Mouse (Mus musculus) layer of hippocampus, postnatal 36 days (tissue): ENCODE results near the gene Cyp2s1. TPM values are rescaled to one million over a fixed set of nuclear protein-coding genes. Genes with fewer than 3 reads are reported as not detected.

ENCODE experiments used
- DNase-seq, 2 experiments: peaks; one replicate each; pipeline ENCODE4 v3.0.0; 2022
- microRNA-seq, 2 experiments: library from miRNA; unstranded; fragments of <30 nt; microRNA quantifications; one replicate each; pipeline ENCODE4 v1.2.0; 2021
- total RNA-seq, 2 experiments: library from RNA; stranded (reverse); gene quantifications; 2 replicates each; pipeline ENCODE4 v1.2.3; 2021

Gene Cyp2s1
- total RNA-seq, 2 experiments from 2014 or later, result 1.8 to 2.3 TPM

DNA sequence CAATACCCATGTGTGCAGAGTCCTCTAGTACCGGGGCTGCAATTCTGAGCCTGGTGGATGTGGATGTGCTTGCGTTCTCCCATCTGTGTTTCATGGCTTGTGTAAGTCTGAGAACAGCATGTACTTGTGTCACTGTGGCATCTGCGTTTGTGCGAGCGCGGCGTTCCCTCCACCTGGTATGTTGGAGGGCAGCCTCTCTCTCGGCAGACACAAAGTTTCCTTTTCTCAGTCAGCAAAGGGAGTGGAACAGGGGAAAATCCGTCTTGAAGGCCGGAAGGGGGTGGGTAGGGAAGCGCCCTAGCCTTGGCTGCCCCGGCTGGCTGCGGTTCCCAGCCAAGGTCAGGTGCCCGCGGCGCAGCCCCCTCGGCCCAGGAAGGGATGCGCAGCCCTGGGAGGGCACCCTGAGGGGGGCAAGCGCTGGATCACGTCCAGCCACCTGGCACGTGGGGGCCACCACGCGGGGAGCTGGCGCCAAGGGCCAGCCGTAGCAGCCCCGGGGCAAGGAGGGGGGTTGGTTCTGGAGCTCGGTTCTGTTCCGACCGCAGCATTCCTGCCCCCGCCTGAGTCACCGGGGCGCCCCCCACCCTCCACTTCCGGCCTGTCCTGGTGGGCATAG, 35.3 kb downstream of the Cyp2s1 start:
- DNase-seq, result peak; percentile 78 to 80

DNA sequence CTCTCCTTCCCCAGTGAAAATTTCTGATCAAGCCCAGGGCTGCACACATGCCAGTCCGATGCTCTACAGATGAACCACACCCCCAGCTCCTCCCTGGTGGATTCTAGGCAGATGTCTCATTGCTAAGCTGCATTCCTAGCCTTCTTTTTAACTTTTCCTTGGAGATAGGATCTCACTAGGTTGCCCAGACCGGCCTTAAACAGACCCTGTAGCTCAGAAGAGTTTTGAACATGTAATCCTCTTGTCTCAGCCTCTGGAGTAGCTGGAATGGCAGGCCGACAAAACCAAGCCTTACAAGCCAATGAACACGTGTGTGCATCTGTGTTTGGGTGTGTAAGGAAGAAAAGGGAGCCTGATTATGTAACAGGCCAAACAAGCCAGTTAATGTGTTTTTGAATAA, 36.0 kb downstream of the Cyp2s1 start:
- peak in 1 of 2 experiments; percentile 19 for DNase-seq

DNA sequence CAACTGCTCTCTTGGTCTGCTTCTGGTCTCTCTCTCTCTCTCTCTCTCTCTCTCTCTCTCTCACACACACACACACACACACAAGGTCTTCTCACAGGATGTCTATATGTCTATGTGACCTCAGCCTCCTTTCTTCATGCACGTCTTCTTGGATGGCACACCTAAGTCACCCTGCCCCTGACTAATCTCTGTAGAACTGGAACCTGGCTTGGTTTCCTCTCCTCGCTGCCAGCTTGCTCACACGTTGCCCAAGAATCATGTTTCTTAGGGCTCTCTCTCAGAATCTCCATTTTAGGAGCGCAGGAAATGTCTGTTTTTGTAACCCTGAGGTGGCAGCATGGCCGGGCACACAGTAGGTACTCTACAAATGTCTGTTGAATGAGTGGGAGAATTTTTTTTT, 36.7 kb downstream of the Cyp2s1 start:
- DNase-seq, result no peak

DNA sequence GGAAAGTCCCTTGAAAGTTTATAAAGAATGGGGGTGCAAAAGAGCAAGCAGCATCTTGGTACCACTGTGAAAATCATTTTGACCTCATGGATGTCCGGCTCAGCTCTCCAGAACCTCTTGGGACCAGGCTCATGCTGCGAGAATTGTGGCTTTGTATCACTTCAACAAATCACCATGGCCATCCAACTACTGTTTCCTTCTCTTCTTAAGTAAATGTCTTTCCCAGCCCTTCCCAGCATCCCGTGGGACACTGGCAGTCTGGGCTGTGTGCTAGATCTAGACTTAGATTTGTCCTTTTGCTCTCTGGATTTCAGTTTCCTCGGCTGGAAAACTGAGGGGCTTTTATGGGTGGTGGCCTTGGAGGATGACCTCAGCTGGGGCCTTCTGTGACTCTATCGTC, 48.5 kb downstream of the Cyp2s1 start:
- no peak for DNase-seq

DNA sequence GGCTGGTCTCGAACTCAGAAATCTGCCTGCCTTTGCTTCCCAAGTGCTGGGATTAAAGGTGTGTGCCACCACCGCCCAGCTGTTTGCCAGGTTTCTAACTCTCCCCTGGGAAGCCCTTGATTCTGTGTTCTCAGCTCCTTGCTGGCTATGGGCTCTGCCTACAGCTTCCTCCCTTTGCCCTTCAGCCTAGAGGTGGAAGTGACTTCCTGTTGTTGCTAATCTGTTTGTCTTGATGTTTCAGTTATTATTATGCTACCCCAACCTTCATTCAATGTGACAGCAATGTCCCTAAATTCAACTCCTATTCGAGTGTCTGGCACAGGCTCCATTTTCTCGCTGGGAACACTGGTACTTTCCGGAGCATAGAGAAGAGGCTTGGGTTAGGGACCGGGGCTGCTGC, 50.6 kb downstream of the Cyp2s1 start:
- DNase-seq, result no peak

DNA sequence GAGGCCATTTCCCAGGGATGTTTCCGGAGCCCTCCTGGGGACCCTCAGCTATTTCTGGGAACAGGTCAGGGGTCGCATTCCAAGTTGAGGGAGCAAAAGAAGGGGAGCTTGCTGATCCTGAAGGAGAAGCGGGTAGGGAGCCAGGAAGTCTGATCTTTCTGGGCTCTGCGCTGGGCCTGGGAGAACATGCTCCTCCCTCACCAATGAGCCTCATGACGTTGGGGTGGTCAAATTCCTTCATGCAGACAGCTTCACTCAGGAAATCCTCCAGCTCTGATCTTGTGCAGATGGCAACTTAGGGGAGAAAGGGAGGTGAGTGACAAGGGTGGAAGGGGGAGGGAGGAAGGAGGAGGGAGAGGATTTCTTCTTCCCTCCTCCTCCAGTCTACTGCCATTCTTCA, 52.5 kb downstream of the Cyp2s1 start:
- no peak for DNase-seq

DNA sequence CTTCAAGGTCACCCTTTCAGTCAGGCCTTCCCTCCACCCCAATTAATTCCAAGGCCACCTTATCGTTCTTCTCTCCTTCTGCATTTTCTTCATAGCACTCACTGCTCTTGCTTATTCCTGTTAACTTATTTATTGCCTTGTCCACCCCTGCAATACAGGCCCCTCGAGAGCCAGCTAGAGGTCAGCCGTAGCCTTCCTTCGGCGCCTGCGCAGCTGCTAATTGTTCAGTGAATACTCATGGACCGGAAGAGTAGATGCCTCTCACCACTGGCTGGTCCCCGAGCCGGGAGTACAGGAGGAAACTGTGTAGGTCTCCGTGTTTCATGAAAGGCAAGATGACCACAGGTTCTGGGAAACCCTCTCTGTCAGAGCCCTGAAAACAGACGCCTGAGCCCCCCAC, 53.0 kb downstream of the Cyp2s1 start:
- DNase-seq, result no peak

DNA sequence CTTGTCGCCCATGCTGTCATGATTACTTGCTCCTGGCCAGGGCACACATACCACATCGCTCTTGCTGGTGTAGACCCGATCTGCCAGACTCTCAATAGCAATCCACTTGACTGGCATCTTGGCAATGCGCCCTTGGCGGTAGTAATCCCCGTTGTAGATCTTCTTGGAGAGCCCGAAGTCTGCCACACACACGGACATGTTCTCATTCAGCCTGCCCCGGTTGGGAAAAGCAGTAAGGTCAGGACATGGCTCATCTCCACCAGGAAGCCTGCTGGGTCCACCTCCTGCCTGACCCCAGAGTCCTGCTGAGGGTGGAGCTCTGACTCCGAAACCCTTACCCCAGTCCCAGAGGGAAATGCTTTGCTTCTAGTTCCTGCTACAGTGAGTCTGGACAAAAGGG, 55.4 kb downstream of the Cyp2s1 start:
- DNase-seq, result no peak

DNA sequence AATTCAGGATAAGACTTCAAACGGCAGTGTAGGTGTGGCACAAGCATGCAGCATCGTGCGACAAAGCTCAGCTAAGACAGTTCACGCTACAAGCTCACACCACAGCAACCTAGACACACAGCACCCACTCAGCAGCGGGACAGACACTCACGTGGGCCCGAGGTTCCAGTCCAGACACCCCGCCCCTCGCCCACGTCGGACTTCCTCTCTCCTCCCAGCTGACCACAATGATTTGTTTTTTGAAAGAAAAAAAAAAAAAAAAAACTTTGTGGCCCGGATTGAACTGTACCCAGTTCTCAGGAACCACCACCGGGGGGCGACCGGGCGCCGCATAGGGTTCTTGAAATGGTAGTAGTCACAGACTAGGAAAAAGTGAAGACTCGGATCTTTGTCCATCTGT, 60.7 kb downstream of the Cyp2s1 start:
- DNase-seq, result peak; percentile 85 to 86

DNA sequence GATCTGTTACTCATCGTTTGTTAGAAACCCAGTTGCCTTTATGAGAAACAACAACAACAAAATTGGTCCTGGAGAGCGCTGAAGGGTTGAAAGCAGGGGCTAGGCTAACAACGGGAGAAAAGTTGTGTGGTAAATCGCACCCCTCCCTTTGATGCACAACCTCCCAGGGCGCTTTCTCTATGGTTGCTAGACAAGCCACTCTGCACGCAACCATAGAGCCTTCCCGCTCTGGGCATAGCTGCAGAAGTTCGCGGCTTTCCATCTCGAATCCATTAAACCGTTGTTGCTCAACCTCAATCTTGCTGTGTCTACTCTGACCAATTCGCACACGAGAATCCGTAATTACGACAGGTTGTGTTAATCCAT, 61.3 kb downstream of the Cyp2s1 start:
- DNase-seq, result no peak

DNA sequence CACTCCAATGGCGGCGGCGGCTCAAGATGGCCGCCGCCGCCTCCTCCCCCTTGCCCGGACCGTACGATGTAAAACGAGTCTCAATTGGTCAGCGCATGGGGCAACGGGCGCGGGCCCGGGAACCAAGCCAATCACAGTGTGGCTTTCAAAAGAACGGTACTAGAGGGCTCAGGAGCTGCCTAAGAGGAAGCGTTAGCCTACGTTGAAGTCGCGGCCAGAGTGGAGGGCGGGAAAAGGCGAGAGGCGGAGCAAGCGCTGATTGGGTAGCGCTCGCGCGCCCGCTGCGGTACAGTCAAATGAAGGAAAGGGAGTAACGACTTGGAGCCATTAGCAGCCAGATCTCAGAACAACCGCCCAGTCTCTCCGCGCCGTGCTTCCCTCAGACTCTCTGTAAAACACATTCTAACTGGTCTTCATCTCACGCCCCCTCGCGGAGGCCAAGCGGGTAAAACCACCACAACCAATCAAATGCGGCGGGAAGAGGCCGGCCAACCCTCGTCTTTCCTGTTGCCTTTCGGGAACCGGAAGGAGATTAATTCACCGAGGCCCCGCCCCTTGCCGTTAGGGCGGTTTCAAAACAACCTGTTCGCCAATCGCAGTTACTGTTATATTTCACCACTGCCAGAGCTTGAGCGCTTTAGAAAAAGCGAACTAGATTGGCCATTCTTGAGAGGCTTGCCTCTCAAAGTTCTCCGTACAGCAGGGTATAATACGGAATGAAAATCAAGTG, 61.8 kb downstream of the Cyp2s1 start, which contains the start of gene Hnrnpul1:
TSS of gene Hnrnpul1 (minus strand) at position 20 of the 730 bp plus-strand sequence.
- DNase-seq, result peak; percentile 100

DNA sequence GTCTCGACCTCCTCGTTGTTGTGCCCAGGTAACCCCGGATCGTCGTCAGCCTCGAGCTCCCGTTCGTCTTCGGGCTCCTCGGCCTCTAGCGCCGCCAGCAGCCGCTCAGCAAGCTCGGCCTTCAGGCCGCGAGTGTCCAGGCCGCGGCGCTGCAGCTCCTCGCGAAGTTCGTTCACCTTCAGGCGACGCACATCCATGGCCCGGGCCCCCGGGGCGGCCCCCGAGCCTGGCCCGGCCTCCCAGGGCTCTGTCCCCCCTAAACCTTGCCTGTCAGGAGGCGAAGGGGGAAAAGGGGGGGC, 62.3 kb downstream of the Cyp2s1 start:
- no peak for DNase-seq

DNA sequence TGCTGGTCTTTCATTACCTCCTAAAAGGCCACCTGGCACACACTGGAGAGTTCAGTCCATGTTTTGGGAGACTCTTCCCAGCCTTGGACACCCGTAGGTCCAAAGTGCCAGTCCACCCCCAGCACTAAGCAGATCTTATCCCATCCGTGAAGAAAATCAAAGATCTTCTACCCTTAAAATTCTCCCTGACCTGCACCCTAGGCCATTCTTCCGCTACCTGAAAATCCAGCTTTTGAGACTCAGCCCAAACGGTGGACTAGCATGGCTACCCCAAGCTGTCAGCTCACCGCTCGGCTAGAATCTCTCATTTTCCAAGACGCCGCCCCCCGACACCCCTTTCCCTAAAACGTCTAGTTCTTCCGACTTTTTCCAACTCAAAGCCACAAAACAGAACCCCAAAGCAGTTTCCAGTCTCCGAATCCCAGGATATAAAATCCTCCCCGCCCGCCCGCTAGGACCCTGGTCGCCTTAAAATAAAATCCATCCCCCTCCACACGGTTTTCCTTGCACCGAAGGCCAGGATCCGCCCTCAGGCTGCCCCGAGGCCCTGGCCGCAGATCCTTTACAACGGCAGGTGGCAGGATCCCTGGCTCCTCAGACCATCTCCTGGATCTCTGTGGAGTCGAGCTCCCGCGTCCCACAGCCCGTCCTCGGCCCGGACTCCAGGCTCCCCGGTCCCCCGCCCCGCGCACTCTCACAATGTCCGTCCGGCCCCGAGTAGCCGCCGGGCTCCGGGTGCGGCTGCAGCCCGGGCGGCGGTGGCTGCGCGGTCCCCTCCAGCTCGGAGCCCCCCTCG, 62.9 kb downstream of the Cyp2s1 start:
- peak in 1 of 2 experiments; percentile 15 for DNase-seq

DNA sequence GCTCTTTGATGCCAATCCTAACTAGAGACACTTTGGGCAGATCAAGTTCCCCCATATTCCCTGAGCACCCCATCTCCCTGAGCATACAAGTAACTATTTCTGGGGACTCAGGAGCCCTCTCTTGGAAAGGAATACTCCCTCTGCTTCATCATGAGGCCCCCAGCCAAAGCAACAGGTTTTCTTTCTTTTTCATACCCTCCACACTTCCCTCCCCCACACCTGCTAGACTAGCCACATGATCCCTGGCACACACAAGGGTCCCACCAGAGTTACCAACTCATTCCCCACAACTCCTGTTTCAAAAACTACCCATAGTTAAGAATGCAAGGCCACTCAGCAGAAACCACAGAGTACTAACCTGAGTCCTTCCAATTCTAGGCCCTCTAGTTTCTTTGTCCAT, 63.6 kb downstream of the Cyp2s1 start:
- DNase-seq, result no peak

Small RNA genes lying within 50 kb of the gene (microRNA-seq; reads per million reads assigned to microRNA genes)
- 0 reads per million in 2 experiments for gene Gm24865

Other genes starting within 250 kb of the Cyp2s1 start
- gene Erich4, start 201.0 kb downstream of the Cyp2s1 start, total RNA-seq, result under 1 TPM in 1 of 2 experiments, not detected in 1; 0.40 TPM
- 10 to 100 TPM; 50.1 to 51.4 TPM for gene Dmac2, start 197.5 kb downstream of the Cyp2s1 start, total RNA-seq
- 1 to 10 TPM; 1.6 to 1.8 TPM for gene B3gnt8, start 190.3 kb downstream of the Cyp2s1 start, total RNA-seq
- gene Bckdha, start 157.9 kb downstream of the Cyp2s1 start, total RNA-seq, result 10 to 100 TPM; 36.7 to 38.3 TPM
- gene Exosc5, start 157.7 kb downstream of the Cyp2s1 start, total RNA-seq, result 10 to 100 TPM; 28.6 to 28.7 TPM
- gene Tmem91, start 141.7 kb downstream of the Cyp2s1 start, total RNA-seq, result 10 to 100 TPM; 13.8 to 14.9 TPM
- gene B9d2, start 136.1 kb downstream of the Cyp2s1 start, total RNA-seq, result 10 to 100 TPM; 23.9 to 24.4 TPM
- gene Tgfb1, start 129.9 kb downstream of the Cyp2s1 start, total RNA-seq, result 1 to 10 TPM; 6.0 to 8.0 TPM
- 10 to 100 TPM; 57.4 to 64.6 TPM for gene Ccdc97, start 97.8 kb downstream of the Cyp2s1 start, total RNA-seq
- 100 to 1,000 TPM; 100 to 108 TPM for gene Hnrnpul1, start 62.2 kb downstream of the Cyp2s1 start, total RNA-seq
- gene Axl, start 28.2 kb downstream of the Cyp2s1 start, total RNA-seq, result 10 to 100 TPM; 39.8 to 42.1 TPM
- under 1 TPM; 0.17 to 0.33 TPM for gene Cyp2b10, start 80.7 kb upstream of the Cyp2s1 start, total RNA-seq
- not detected for gene Cyp2b13, start 244.6 kb upstream of the Cyp2s1 start, total RNA-seq